Mouse (Mus musculus) lung, postnatal 0 days (tissue): ENCODE data around the gene Sec23ip. TPM values are rescaled to one million over a fixed set of nuclear protein-coding genes. Genes with fewer than 3 reads are reported as not detected.

Experiments used
- ATAC-seq: fragments of 200-750 bp; cut with Nextera tagmentation; 2 replicates; pipeline ENCODE4 v1.8.0; 2017; ENCODE audit warnings: moderate library complexity
- DNase-seq: peaks from one replicate; pipeline ENCODE4 v3.0.0-alpha.2; 2016; ENCODE audit warnings: low spot score
- H3K27ac ChIP-seq: fragments of 300-500 bp; sonication (generic); 2 replicates; pipeline ENCODE4 v1.5.1; 2014; ENCODE audit warnings: antibody characterized with exemption, mild to moderate bottlenecking, low read length, mixed read lengths
- H3K27me3 ChIP-seq: fragments of 300-500 bp; sonication (generic); replicated peaks from 2 replicates; pipeline ENCODE4 v1.6.1; 2014; ENCODE audit warnings: low read length, mixed read lengths; ENCODE audit not compliant: insufficient read depth
- H3K36me3 ChIP-seq: fragments of 300-500 bp; sonication (generic); 2 replicates; pipeline ENCODE4 v1.6.1; 2014; ENCODE audit warnings: low read length, mixed read lengths; ENCODE audit not compliant: insufficient read depth
- H3K4me1 ChIP-seq: fragments of 300-500 bp; sonication (generic); 2 replicates; pipeline ENCODE4 v1.6.1; 2014; ENCODE audit warnings: antibody characterized with exemption, low read depth, low read length, mixed read lengths; ENCODE audit not compliant: insufficient read depth
- H3K4me2 ChIP-seq: fragments of 300-500 bp; sonication (generic); replicated peaks from 2 replicates; pipeline ENCODE4 v1.6.1; 2014; ENCODE audit warnings: low read depth, mild to moderate bottlenecking, low read length, moderate library complexity, mixed read lengths
- H3K4me3 ChIP-seq: fragments of 300-500 bp; sonication (generic); 2 replicates; pipeline ENCODE4 v1.5.1; 2014; ENCODE audit warnings: low read depth, low read length
- H3K9ac ChIP-seq: fragments of 300-500 bp; sonication (generic); replicated peaks from 2 replicates; pipeline ENCODE4 v1.6.1; 2014; ENCODE audit warnings: low read depth, mild to moderate bottlenecking
- H3K9me3 ChIP-seq: fragments of 300-500 bp; sonication (generic); 2 replicates; pipeline ENCODE4 v1.6.1; 2016; ENCODE audit warnings: low read length, mixed read lengths
- CTCF ChIP-seq: IDR thresholded peaks from 2 replicates; pipeline ENCODE4 v1.5.1; 2016; ENCODE audit warnings: antibody characterized with exemption, mild to moderate bottlenecking
- EP300 ChIP-seq: IDR thresholded peaks from 2 replicates; pipeline ENCODE4 v1.6.1; 2016; ENCODE audit warnings: antibody characterized with exemption, mild to moderate bottlenecking, control low read depth
- WGBS: fragments of 180-500 bp; shearing (Covaris S2); extraction: QIAGEN DNeasy Blood & Tissue Kit; methylation state at CpG from one replicate; pipeline ENCODE4 v1.1.7; 2014; 5-methylcytosine and 5-hydroxymethylcytosine counted together
- polyA plus RNA-seq: library from polyadenylated mRNA; unstranded; fragments of >200 nt; fragmentation: Nextera tagmentation; extraction: Ambion mirVana; gene quantifications from 2 replicates; pipeline ENCODE4 v1.2.1, GENCODE M21; 2015

Sec23ip gene
- polyA plus RNA-seq, 1 experiment from 2014 or later: 22.7 TPM

DNA sequence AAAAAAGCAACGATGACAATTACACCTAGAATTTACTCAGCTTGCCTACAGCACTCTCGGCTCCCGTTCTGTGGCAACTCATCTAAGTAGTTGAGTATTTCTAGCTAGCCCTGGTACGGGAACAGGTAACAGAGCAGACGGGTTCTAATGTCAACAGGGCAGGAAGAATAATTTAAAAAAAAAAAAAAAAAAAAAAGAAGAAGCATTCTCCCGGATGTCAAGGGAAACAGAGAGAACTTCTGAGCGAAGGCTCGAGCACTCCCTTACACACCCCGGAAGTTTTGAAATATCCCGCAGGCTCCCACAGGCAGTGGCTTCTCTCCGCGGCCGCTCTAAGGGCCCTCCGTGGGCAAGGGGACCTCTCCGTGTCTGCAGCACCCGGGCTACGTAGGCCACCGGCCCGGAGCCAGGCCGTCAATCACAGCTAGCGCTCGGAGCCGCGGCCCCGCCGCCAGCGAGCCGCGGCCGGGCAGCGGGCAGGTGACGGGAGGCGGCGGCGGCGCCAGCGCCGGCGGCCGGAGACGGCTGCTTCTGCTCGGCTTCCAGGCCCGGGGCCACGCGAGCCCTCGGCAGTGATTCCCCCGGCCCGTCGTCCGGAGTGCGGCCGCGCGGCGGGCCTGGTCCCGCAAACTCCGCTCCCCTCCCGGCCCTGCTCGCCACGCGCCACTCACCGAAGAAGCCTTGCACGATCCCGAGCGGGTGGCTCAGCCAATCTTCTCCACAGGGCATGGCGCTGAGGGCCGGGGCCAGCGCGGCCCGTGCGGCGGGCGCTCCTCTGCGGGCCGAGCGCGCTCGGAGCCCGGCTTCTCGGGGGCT is 5.1 kb upstream of the Sec23ip start:
- Histone ChIP-seq H3K9ac (peak overlapping the region; percentile 88), H3K27me3 (no peaks in the 10 kb centered on the region), H3K27ac (peak overlapping the region; percentile 97), H3K9me3 (no peaks in the 10 kb centered on the region), H3K36me3 (no peaks in the 10 kb centered on the region), H3K4me2 (peak overlapping the region; percentile 74), H3K4me1 (peaks cover 13% of the 10 kb centered on the region; the same call in 1 of the 2 replicates), H3K4me3 (peak overlapping the region; percentile 99)
- TF ChIP-seq EP300: no peak
- TF ChIP-seq CTCF: no peak
- under 1% methylated on average over 74 of the region's 80 CpGs for WGBS
- DNase-seq (peak; percentile 86), ATAC-seq (peak; percentile 63)

DNA sequence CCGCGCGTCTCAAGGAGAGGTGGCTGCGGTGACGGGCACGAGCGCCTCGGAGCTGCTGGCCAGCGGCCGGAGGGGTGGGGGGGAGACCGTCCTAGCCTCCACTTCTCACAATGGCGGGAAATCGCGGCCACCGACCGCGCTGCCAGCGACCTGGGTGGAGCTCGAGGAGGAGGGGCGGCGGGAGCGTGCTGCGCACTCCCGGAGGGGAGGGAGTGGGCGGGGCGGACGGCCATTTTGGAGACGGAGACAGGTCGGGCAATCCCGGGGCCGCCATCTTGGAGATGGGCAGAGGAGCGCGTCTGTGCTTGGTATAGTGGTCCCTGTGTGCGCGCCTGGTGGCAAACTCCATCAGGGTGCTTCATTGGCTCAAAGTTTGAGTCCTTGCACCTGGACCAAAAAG is 4.4 kb upstream of the Sec23ip start, which contains the start of gene Mcmbp:
Gene Mcmbp (minus strand): TSS at position 162 of the 400 bp plus-strand sequence.
- 0% methylated on average over 12 of the region's 35 CpGs for WGBS
- Histone ChIP-seq H3K36me3 (no peaks in the 10 kb centered on the region), H3K4me3 (peak within 1 kb of the TSS; percentile 99), H3K27ac (peak within 1 kb of the TSS; percentile 97), H3K9ac (peak within 1 kb of the TSS; percentile 88), H3K4me2 (peak within 1 kb of the TSS; percentile 74), H3K27me3 (no peaks in the 10 kb centered on the region), H3K9me3 (no peaks in the 10 kb centered on the region), H3K4me1 (peaks cover 13% of the 10 kb centered on the region; the same call in 1 of the 2 replicates)
- peak; percentile 98 for DNase-seq
- TF ChIP-seq EP300 (no peak), CTCF (no peak)
- ATAC-seq: peak; percentile 85

DNA sequence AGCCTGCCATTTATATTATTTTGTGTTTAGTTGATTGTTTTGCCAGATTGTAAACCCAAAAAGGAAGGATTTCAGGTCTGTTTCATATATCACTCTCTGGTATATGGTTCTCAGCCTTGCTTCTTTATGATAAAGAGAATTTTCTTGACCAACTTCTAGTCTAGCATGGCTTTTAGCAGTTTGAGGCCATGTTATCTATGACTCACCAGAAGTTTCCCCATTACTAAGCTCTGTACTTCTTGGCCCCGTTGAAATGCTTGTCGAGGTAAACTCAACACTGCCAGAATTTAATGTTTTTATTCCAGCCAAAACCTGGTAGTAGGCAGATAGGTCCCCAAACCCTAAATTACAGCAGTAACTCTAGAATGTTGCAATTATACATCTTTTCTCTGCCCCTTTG is 845 bp upstream of the Sec23ip start:
- Histone ChIP-seq H3K9ac (no peak overlapping the region), H3K27me3 (no peaks in the 10 kb centered on the region), H3K4me3 (no peak overlapping the region; the same call in 1 of the 2 replicates), H3K9me3 (no peaks in the 10 kb centered on the region), H3K4me1 (peaks cover 11% of the 10 kb centered on the region; the same call in 1 of the 2 replicates), H3K36me3 (no peaks in the 10 kb centered on the region), H3K27ac (no peak overlapping the region), H3K4me2 (peak overlapping the region; percentile 84; the same call in 1 of the 2 replicates)
- ATAC-seq (no peak), DNase-seq (peak; percentile 18)
- WGBS: 63% methylated on average over 2 of the region's 2 CpGs
- TF ChIP-seq CTCF: no peak

DNA sequence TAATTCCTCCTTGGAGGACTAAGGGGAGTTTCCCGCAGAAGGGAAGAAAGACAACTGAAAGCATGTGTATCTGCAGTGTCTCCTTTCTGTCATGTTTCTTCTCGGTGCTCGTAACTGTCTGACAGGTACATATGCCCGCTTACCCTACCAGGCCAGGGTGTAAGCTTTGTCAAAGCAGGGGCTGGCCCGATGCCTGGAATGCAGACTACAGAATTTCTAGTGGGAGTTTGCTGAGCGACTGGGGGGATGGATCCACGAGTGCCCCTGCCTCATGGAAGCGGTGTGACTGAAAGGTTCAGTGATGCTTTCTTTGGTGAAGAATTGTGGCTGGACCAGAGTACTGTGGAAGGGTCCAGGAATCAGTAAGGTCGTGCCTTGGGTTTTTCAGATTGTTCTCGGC is 1.4 kb downstream of the Sec23ip start:
- 72% methylated on average over 10 of the region's 10 CpGs for WGBS
- Histone ChIP-seq H3K27me3 (no peaks in the 10 kb centered on the region), H3K27ac (no peak overlapping the region), H3K4me2 (peak overlapping the region; percentile 84), H3K36me3 (peaks cover 5% of the 10 kb centered on the region; the same call in 1 of the 2 replicates), H3K4me1 (peaks cover 10% of the 10 kb centered on the region; the same call in 1 of the 2 replicates), H3K9me3 (no peaks in the 10 kb centered on the region), H3K4me3 (no peak overlapping the region), H3K9ac (no peak overlapping the region)
- DNase-seq (no peak), ATAC-seq (no peak)
- TF ChIP-seq EP300: no peak
- TF ChIP-seq CTCF: no peak

DNA sequence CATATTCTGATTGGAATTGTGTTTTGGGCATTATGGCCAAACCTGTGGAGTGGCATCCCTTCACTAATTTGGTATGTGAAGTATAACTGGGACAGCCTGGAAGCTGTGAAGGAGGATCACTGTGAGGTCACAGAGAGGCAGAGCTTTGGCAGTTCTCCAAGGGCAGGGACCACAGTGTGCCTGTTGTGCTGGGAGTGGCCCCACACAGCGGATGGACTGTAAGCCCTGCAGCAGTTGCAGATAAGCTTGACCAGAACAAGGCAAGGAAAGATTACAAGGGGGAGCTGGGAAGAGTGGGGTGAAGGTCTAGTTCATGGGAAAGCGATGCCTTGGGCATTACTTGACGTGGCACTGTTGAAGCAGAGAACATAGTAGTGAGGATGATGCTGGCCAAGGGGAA is 4.0 kb downstream of the Sec23ip start:
- DNase-seq (peak; percentile 85), ATAC-seq (peak; percentile 62)
- H3K4me1 ChIP-seq: peaks cover 10% of the 10 kb centered on the region; the same call in 1 of the 2 replicates
- peaks cover 16% of the 10 kb centered on the region; the same call in 1 of the 2 replicates for H3K36me3 ChIP-seq
- H3K27me3 ChIP-seq: no peaks in the 10 kb centered on the region
- 37% methylated on average over 3 of the region's 3 CpGs for WGBS
- H3K9ac ChIP-seq: no peak overlapping the region
- peak overlapping the region; percentile 59; the same call in 1 of the 2 replicates for H3K27ac ChIP-seq
- no peak overlapping the region for H3K4me3 ChIP-seq
- 0 out of 2 replicates have a peak overlapping the region, but pooled peaks have one; percentile 3 for H3K4me2 ChIP-seq
- H3K9me3 ChIP-seq: no peaks in the 10 kb centered on the region
- TF ChIP-seq EP300 (peak; percentile 90), CTCF (no peak)

DNA sequence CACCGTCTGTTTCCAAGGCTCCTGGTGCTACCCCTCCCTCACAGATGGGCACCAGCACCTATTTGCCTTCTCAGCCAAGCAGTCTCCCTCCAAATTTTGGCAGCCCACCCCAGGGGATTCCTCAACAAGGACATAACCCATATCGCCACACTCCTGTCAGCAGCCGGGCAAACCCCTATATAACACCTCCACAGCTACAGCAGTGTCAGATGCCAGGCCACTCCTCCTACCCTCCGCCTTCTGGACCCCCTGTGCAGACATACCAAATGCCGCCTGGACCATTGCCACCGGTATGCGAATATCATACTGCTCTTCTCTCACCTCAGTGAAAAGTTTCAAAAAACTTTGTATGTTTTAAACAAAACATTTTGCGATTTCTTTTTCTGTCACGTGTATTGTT is 5.6 kb downstream of the Sec23ip start:
- H3K4me3 ChIP-seq: no peak overlapping the region
- peaks cover 6% of the 10 kb centered on the region; the same call in 1 of the 2 replicates for H3K4me1 ChIP-seq
- no peak for DNase-seq
- TF ChIP-seq CTCF (no peak), EP300 (no peak)
- no peak overlapping the region for H3K27ac ChIP-seq
- peaks cover 31% of the 10 kb centered on the region; the same call in 1 of the 2 replicates for H3K36me3 ChIP-seq
- ATAC-seq: no peak
- no peaks in the 10 kb centered on the region for H3K9me3 ChIP-seq
- 88% methylated on average over 9 of the region's 9 CpGs for WGBS
- no peak overlapping the region for H3K4me2 ChIP-seq
- H3K9ac ChIP-seq: no peak overlapping the region
- H3K27me3 ChIP-seq: no peaks in the 10 kb centered on the region
